Mouse (Mus musculus) CH12.LX (cell line): Measurements from ENCODE around the gene Tomm40l.

Experiments
- CTCF ChIP-seq, 2 experiments: IDR thresholded peaks in 1 of 2; conservative IDR thresholded peaks in 1 of 2; 2 replicates each; pipeline ENCODE4 v1.5.1; 2011 to 2012; ENCODE audit warnings: low read depth in 2 of 2, low read length in 2 of 2, improper control_type of control experiment in 1 of 2, inconsistent platforms in 1 of 2, mild to moderate bottlenecking in 1 of 2, moderate library complexity in 1 of 2
- EP300 ChIP-seq: IDR thresholded peaks from 2 replicates; pipeline ENCODE4 v1.6.1; 2011; ENCODE audit warnings: low read length, improper control_type of control experiment
- GABPA ChIP-seq: IDR thresholded peaks from 2 replicates; pipeline ENCODE4 v1.6.1; 2012; ENCODE audit warnings: low read depth, low read length, improper control_type of control experiment, inconsistent platforms; ENCODE audit not compliant: insufficient replicate concordance
- JUND ChIP-seq: conservative IDR thresholded peaks from 2 replicates; pipeline ENCODE4 v1.6.1; 2011; ENCODE audit warnings: low read depth, low read length, improper control_type of control experiment
- MYC ChIP-seq: IDR thresholded peaks from 2 replicates; pipeline ENCODE4 v1.6.1; 2011; ENCODE audit warnings: low read depth, mild to moderate bottlenecking, improper control_type of control experiment, low read length
- NELFE ChIP-seq: IDR thresholded peaks from 2 replicates; pipeline ENCODE4 v1.6.1; 2011; ENCODE audit warnings: low read depth, low read length, improper control_type of control experiment
- NRF1 ChIP-seq: IDR thresholded peaks from 2 replicates; pipeline ENCODE4 v1.6.1; 2014; ENCODE audit warnings: low read depth, mild to moderate bottlenecking, inconsistent platforms, low read length, improper control_type of control experiment, moderate library complexity
- PAX5 ChIP-seq: IDR thresholded peaks from 2 replicates; pipeline ENCODE4 v1.6.1; 2012; ENCODE audit warnings: low read length, inconsistent platforms, mixed read lengths
- POLR2A ChIP-seq: IDR thresholded peaks from 2 replicates; pipeline ENCODE4 v1.6.1; 2011; ENCODE audit warnings: low read depth, mild to moderate bottlenecking, improper control_type of control experiment, low read length
- SMC3 ChIP-seq: IDR thresholded peaks from 2 replicates; pipeline ENCODE4 v1.6.1; 2011; ENCODE audit warnings: low read depth, low read length, improper control_type of control experiment
- USF1 ChIP-seq: IDR thresholded peaks from 2 replicates; pipeline ENCODE4 v1.6.1; 2014; ENCODE audit warnings: low read depth, mild to moderate bottlenecking, inconsistent platforms, low read length, improper control_type of control experiment
- ZKSCAN1 ChIP-seq: IDR thresholded peaks from 2 replicates; pipeline ENCODE4 v1.6.1; 2012; ENCODE audit warnings: low read depth, inconsistent platforms, low read length, improper control_type of control experiment, borderline replicate concordance

- no peak for TF ChIP-seq NELFE
- TF ChIP-seq CTCF (conservative IDR thresholded peaks at IDR 0.05 in 1 of 2, IDR thresholded peaks at IDR 0.05 in 1 of 2; ENCODE audit: low read depth in 2 of 2, low read length in 2 of 2) = no peak
- no peak for TF ChIP-seq ZKSCAN1
- no peak for TF ChIP-seq NRF1
- TF ChIP-seq USF1 = no peak
- no peak for TF ChIP-seq JUND
- TF ChIP-seq EP300 = no peak
- no peak for TF ChIP-seq MYC
- no peak for TF ChIP-seq POLR2A
- peak; percentile 11; the same call in 1 of the 2 replicates for TF ChIP-seq SMC3
- TF ChIP-seq PAX5 = no peak
- no peak for TF ChIP-seq GABPA
Observed at GRCm38 (mm10) chr1:171256095-171256818, 33.9 kb upstream of the Tomm40l start.
